Mouse (Mus musculus) lung, embryonic 14.5 days (tissue): ENCODE results near the gene Tubd1. TPM values are rescaled to one million over a fixed set of nuclear protein-coding genes. Genes with fewer than 3 reads are reported as not detected.

Source experiments
- ATAC-seq: fragments of 200-750 bp; cut with Nextera tagmentation; 2 replicates; pipeline ENCODE4 v1.8.0; 2017; ENCODE audit warnings: mild to moderate bottlenecking, moderate TSS enrichment, moderate library complexity; ENCODE audit not compliant: insufficient read depth
- DNase-seq: peaks from one replicate; pipeline ENCODE4 v3.0.0-alpha.2; 2015
- H3K27ac ChIP-seq: fragments of 300-500 bp; sonication (generic); 2 replicates; pipeline ENCODE4 v1.5.1; 2014; ENCODE audit warnings: low read depth, mild to moderate bottlenecking, moderate library complexity
- H3K27me3 ChIP-seq: fragments of 300-500 bp; sonication (generic); 2 replicates; pipeline ENCODE4 v1.6.1; 2014; ENCODE audit warnings: low read length, control low read depth; ENCODE audit not compliant: insufficient read depth
- H3K36me3 ChIP-seq: fragments of 300-500 bp; sonication (generic); 2 replicates; pipeline ENCODE4 v1.6.1; 2014; ENCODE audit warnings: control low read depth; ENCODE audit not compliant: insufficient read depth
- H3K4me1 ChIP-seq: fragments of 300-500 bp; sonication (generic); 2 replicates; pipeline ENCODE4 v1.6.1; 2014; ENCODE audit warnings: antibody characterized with exemption, control low read depth; ENCODE audit not compliant: insufficient read depth
- H3K4me2 ChIP-seq: fragments of 300-500 bp; sonication (generic); 2 replicates; pipeline ENCODE4 v1.6.1; 2014; ENCODE audit warnings: mild to moderate bottlenecking
- H3K4me3 ChIP-seq: fragments of 300-500 bp; sonication (generic); 2 replicates; pipeline ENCODE4 v1.5.1; 2014; ENCODE audit warnings: low read depth, low read length
- H3K9ac ChIP-seq: fragments of 300-500 bp; sonication (generic); 2 replicates; pipeline ENCODE4 v1.6.1; 2014
- H3K9me3 ChIP-seq: fragments of 300-500 bp; sonication (generic); 2 replicates; pipeline ENCODE4 v1.6.1; 2016; ENCODE audit warnings: low read depth, low read length, control low read depth
- CTCF ChIP-seq: IDR thresholded peaks from 2 replicates; pipeline ENCODE4 v1.5.1; 2016; ENCODE audit warnings: antibody characterized with exemption, low read depth
- WGBS: fragments of 180-500 bp; shearing (Covaris S2); extraction: QIAGEN DNeasy Blood & Tissue Kit; methylation state at CpG from one replicate; pipeline ENCODE4 v1.1.7; 2014; 5-methylcytosine and 5-hydroxymethylcytosine counted together
- polyA plus RNA-seq: library from polyadenylated mRNA; unstranded; fragments of >200 nt; fragmentation: Nextera tagmentation; extraction: Ambion mirVana; gene quantifications from 2 replicates; pipeline ENCODE4 v1.2.1, GENCODE M21; 2014

The Tubd1 gene
- polyA plus RNA-seq, 1 experiment from 2014 or later: 14.2 TPM

GRCm38 (mm10) chr11:86590066-86590465, 45.3 kb downstream of the Tubd1 start:
- H3K4me1 ChIP-seq: peaks cover 15% of the 10 kb centered on the region
- DNase-seq (no peak), ATAC-seq (no peak)
- H3K27me3 ChIP-seq: no peaks in the 10 kb centered on the region
- H3K9me3 ChIP-seq: no peaks in the 10 kb centered on the region
- H3K4me3 ChIP-seq: no peak overlapping the region
- WGBS: 82% methylated on average over 4 of the region's 4 CpGs
- H3K27ac ChIP-seq: no peak overlapping the region
- no peak overlapping the region for H3K4me2 ChIP-seq
- TF ChIP-seq CTCF: no peak
- no peaks in the 10 kb centered on the region for H3K36me3 ChIP-seq
- H3K9ac ChIP-seq: no peak overlapping the region

DNA sequence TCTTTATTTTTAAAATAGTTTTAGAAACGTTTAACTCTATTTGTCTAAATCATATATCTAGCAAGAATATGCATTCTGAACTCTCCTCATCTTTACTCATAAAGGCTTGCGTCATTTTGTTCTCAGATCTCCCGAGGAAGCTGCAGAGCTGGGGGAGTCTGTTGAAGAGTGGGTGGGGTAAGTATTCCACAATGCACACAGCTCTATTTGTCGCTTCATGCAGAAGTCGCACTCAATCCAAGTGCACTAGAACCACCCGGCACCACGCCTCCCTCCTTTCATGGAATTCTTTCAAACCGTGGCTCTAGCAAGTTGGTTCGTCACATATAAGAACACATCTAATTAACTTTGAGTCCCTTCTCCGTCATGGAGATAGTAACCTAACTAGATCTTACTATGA, 45.8 kb downstream of the Tubd1 start:
- Histone ChIP-seq H3K4me3 (no peak overlapping the region), H3K27ac (no peak overlapping the region), H3K4me2 (no peak overlapping the region), H3K4me1 (peaks cover 12% of the 10 kb centered on the region), H3K9ac (no peak overlapping the region), H3K36me3 (no peaks in the 10 kb centered on the region), H3K9me3 (no peaks in the 10 kb centered on the region), H3K27me3 (no peaks in the 10 kb centered on the region)
- TF ChIP-seq CTCF: no peak
- 74% methylated on average over 10 of the region's 10 CpGs for WGBS
- no peak for DNase-seq
- no peak for ATAC-seq

GRCm38 (mm10) chr11:86591301-86591845, 46.6 kb downstream of the Tubd1 start:
- no peak for TF ChIP-seq CTCF
- Histone ChIP-seq H3K4me3 (no peak overlapping the region), H3K4me1 (peaks cover 10% of the 10 kb centered on the region), H3K9me3 (no peaks in the 10 kb centered on the region), H3K27me3 (no peaks in the 10 kb centered on the region), H3K4me2 (no peak overlapping the region), H3K9ac (no peak overlapping the region), H3K27ac (0 out of 2 replicates have a peak overlapping the region, but pooled peaks have one; percentile 4), H3K36me3 (no peaks in the 10 kb centered on the region)
- DNase-seq (no peak), ATAC-seq (no peak)
- 72% methylated on average over 4 of the region's 4 CpGs for WGBS

DNA sequence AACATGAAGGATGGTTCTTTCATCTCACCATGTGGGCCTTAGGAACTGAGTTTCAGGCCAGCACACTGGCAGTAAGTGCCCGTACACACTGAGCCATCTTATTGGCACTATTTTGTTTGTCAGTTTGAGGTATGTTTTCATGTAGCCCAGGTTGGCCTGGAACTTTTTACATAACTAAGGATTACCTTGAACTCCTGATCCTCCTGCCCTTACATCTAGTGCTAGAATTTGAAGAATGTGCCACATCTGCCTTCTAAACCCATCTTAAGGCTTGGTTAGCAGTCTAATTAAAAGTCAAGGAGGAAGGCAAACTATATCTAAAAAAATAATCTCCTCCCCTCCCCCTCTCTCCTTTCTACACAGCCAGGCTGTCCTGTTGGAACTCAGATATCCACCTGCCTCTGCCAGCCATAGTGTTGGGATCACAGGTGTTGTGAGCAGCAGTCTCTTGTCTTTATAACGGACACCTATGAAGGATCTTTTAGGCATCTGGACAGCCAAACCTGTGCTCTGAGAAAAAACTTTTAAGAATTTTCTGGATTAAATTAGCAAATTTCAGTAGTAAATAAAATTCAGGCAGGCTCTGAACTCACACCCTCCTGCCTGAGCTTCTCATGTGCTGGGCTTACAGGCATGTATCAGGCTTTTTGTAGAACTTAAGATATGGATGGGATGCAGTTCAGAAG, 47.3 kb downstream of the Tubd1 start:
- Histone ChIP-seq H3K27ac (peak overlapping the region; percentile 82), H3K9me3 (no peaks in the 10 kb centered on the region), H3K4me1 (peaks cover 10% of the 10 kb centered on the region), H3K27me3 (no peaks in the 10 kb centered on the region), H3K4me3 (no peak overlapping the region), H3K36me3 (no peaks in the 10 kb centered on the region), H3K9ac (no peak overlapping the region), H3K4me2 (no peak overlapping the region)
- no peak for TF ChIP-seq CTCF
- DNase-seq (no peak), ATAC-seq (no peak)
- 84% methylated on average over 2 of the region's 2 CpGs for WGBS

DNA sequence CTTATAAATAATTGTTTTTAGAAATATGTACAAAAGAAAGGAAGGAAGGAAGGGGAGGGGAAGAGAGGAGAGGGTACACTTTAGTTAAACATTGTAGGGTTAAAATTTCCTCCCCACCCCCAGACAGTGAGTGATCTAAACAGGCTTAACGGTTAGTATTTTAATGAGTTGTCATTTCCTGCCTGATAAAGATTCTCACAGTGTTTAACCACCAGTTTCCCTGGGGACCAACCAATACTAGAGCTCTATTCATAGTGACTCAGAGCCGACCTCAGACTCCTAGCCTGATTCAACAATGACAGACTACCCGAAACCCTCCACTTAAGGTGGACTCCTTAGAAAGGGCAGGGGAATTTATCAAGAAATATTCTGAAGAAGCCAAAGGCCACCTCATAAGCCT, 48.2 kb downstream of the Tubd1 start:
- no peak for TF ChIP-seq CTCF
- no peak overlapping the region for H3K4me3 ChIP-seq
- H3K9ac ChIP-seq: no peak overlapping the region
- no peak overlapping the region for H3K4me2 ChIP-seq
- 8% methylated on average over 3 of the region's 3 CpGs for WGBS
- H3K27ac ChIP-seq: peak overlapping the region; percentile 58; the same call in 1 of the 2 replicates
- ATAC-seq (peak; percentile 79), DNase-seq (peak; percentile 77)
- no peaks in the 10 kb centered on the region for H3K27me3 ChIP-seq
- no peaks in the 10 kb centered on the region for H3K36me3 ChIP-seq
- H3K9me3 ChIP-seq: no peaks in the 10 kb centered on the region
- H3K4me1 ChIP-seq: peaks cover 10% of the 10 kb centered on the region

DNA sequence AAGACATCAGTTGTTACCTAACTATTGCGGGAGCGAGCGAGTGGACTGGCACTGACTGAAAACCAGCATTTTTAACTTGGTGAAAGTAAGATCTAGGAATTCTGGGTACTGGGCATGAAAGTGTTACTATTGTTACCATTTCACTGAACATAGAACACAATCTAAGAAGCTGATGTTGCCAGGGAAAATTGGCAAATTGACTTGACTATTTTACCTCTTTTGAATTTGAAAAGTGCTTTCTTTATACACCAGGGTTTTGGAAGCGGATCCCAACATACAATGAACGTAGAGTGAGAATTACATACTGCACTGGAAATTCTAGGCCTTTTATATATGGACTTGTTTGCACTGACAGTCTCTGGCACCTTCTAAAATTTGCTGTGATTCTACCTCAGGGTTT, 48.7 kb downstream of the Tubd1 start:
- no peak for TF ChIP-seq CTCF
- H3K4me3 ChIP-seq: no peak overlapping the region
- WGBS: 65% methylated on average over 5 of the region's 5 CpGs

DNA sequence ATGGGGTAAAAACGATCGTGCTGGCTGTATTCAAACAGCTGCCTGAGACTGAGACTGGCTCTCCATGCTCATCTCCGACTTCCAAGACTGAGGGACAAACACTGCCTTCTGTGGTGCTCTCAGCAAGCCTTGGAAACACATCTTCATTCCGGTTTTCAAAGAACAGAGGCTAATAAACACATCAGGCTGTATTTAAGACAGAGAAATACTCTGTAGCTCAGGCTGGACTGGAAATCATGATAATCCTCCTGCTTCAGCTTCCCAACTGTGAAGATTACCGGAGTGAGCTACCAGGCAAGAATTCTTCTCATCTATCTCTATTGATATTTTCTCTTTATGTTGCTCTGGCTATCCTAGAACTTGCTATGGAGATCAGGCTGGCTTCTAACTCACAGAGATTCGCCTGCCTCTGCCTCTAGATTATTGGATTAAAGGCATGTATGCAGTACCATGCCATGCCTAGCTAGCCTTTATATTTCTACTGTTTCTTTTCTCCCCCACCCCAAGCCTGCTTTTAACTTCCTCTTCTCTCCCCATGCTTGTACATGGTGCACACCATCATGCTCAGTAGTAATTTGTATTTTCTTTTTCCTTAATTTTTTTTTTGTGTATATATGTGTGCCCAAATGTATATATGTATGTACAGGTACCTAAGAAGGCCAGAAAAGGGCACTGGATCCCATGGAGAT, 49.5 kb downstream of the Tubd1 start:
- 64% methylated on average over 6 of the region's 6 CpGs for WGBS
- Histone ChIP-seq H3K4me2 (no peak overlapping the region), H3K4me1 (peaks cover 10% of the 10 kb centered on the region; the same call in 1 of the 2 replicates), H3K36me3 (no peaks in the 10 kb centered on the region), H3K27me3 (no peaks in the 10 kb centered on the region), H3K4me3 (no peak overlapping the region), H3K9ac (no peak overlapping the region), H3K27ac (peak overlapping the region; percentile 58), H3K9me3 (no peaks in the 10 kb centered on the region)
- ATAC-seq (no peak), DNase-seq (no peak)
- no peak for TF ChIP-seq CTCF

More for the DNA sequence above, 48.7 kb downstream of the Tubd1 start:
- no peaks in the 10 kb centered on the region for H3K36me3 ChIP-seq
- H3K4me1 ChIP-seq: peaks cover 10% of the 10 kb centered on the region; the same call in 1 of the 2 replicates
- H3K4me2 ChIP-seq: no peak overlapping the region
- H3K27me3 ChIP-seq: no peaks in the 10 kb centered on the region
- peak overlapping the region; percentile 58; the same call in 1 of the 2 replicates for H3K27ac ChIP-seq
- DNase-seq (no peak), ATAC-seq (no peak)
- no peaks in the 10 kb centered on the region for H3K9me3 ChIP-seq
- H3K9ac ChIP-seq: no peak overlapping the region
